Mouse (Mus musculus) midbrain, embryonic 14.5 days (tissue): ENCODE measurements around the gene Gnl3. TPM values are rescaled to one million over a fixed set of nuclear protein-coding genes. Genes with fewer than 3 reads are reported as not detected.

Experiments used
- ATAC-seq: fragments of 200-750 bp; cut with Nextera tagmentation; 2 replicates; pipeline ENCODE4 v1.8.0; 2017; ENCODE audit warnings: moderate number of reproducible peaks, moderate library complexity; ENCODE audit not compliant: low FRiP score, low TSS enrichment
- DNase-seq: peaks from one replicate; pipeline ENCODE4 v3.0.0-alpha.2; 2015
- H3K27ac ChIP-seq: fragments of 300-500 bp; sonication (generic); replicated peaks from 2 replicates; pipeline ENCODE4 v1.5.1; 2014; ENCODE audit warnings: mild to moderate bottlenecking, low read depth, low read length, moderate library complexity
- H3K27me3 ChIP-seq: fragments of 300-500 bp; sonication (generic); 2 replicates; pipeline ENCODE4 v1.6.1; 2014; ENCODE audit warnings: low read length, control low read depth, mixed read lengths; ENCODE audit not compliant: control insufficient read depth, insufficient read depth
- H3K36me3 ChIP-seq: fragments of 300-500 bp; sonication (generic); 2 replicates; pipeline ENCODE4 v1.6.1; 2014; ENCODE audit warnings: low read length, control low read depth; ENCODE audit not compliant: control insufficient read depth, insufficient read depth
- H3K4me1 ChIP-seq: fragments of 300-500 bp; sonication (generic); 2 replicates; pipeline ENCODE4 v1.6.1; 2014; ENCODE audit warnings: mild to moderate bottlenecking, antibody characterized with exemption, low read length, control low read depth; ENCODE audit not compliant: control insufficient read depth, insufficient read depth
- H3K4me2 ChIP-seq: fragments of 300-500 bp; sonication (generic); 2 replicates; pipeline ENCODE4 v1.6.1; 2014; ENCODE audit warnings: mild to moderate bottlenecking, low read length, moderate library complexity
- H3K4me3 ChIP-seq: fragments of 300-500 bp; sonication (generic); replicated peaks from 2 replicates; pipeline ENCODE4 v1.5.1; 2014; ENCODE audit warnings: low read depth, low read length
- H3K9ac ChIP-seq: fragments of 300-500 bp; sonication (generic); replicated peaks from 2 replicates; pipeline ENCODE4 v1.6.1; 2014; ENCODE audit warnings: mild to moderate bottlenecking, low read length, moderate library complexity
- H3K9me3 ChIP-seq: fragments of 300-500 bp; sonication (generic); 2 replicates; pipeline ENCODE4 v1.6.1; 2016; ENCODE audit warnings: low read length, control low read depth, mixed read lengths; ENCODE audit not compliant: control insufficient read depth
- WGBS: fragments of 180-500 bp; shearing (Covaris S2); extraction: QIAGEN DNeasy Blood & Tissue Kit; methylation state at CpG from one replicate; pipeline ENCODE4 v1.1.7; 2014; 5-methylcytosine and 5-hydroxymethylcytosine counted together
- polyA plus RNA-seq: library from polyadenylated mRNA; unstranded; fragments of >200 nt; fragmentation: Nextera tagmentation; extraction: Ambion mirVana; gene quantifications from 2 replicates; pipeline ENCODE4 v1.2.1, GENCODE M21; 2014

Gnl3 gene
- 44.5 and 49.7 TPM in 2 replicates for polyA plus RNA-seq

DNA sequence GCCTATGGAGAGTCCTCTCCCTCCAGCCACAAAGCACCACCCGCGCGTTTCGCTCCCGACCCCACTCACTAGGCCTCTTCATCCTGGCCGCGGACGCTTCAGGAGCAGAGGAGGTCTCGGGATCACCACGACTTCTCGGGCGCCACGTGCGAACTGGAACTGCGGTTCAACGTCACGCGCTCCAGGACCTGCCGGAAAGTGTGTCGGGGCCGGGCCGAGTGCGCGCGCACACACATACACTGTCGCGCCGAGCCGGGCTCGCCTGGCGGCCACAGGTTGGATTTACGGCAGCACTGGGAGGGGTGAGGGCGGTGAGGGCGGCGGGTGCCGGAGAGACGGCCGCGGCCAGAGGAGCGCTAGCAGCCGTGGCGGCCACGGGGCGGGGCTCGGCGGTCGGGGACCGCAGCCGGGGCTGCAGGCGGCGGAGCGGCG, at the start of gene Gnl3, which contains the start of gene Pbrm1:
Gnl3 (minus strand) TSS at position 293 of the 432 bp plus-strand sequence.
Pbrm1 (plus strand) TSS at position 279 of the 432 bp plus-strand sequence.
- under 1% methylated on average over 52 of the region's 53 CpGs for WGBS

DNA sequence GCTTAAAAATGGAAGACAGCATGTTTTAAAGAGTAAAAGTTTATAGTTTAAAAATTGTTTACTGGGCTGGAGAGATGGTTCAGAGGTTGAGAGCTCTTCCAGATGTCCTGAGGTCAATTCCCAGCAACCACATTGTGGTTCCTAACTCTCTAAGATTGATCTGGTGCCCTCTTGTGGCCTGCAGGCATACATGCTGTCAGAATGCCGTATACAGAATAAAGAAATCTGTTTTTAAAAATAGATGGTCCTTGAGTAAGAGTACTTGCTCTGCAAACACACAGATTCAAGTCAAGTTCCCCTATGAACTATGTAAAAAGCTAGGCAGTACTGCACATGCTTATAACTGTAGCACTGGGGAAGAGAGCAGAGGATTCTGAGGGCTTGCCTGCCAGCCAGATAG, 43.3 kb upstream of the Gnl3 start:
- Histone ChIP-seq H3K9ac (no peak overlapping the region), H3K4me2 (no peak overlapping the region), H3K4me1 (no peaks in the 10 kb centered on the region), H3K27me3 (no peaks in the 10 kb centered on the region), H3K36me3 (peaks cover 81% of the 10 kb centered on the region), H3K9me3 (no peaks in the 10 kb centered on the region), H3K27ac (no peak overlapping the region), H3K4me3 (no peak overlapping the region)
- WGBS = 80% methylated on average over 1 of the region's 1 CpGs
- DNase-seq (peak; percentile 43), ATAC-seq (no peak)

More for the DNA sequence above, at the start of gene Gnl3, which contains the start of gene Pbrm1:
- H3K9me3 ChIP-seq = no peaks in the 10 kb centered on the region
- peaks cover 18% of the 10 kb centered on the region for H3K4me1 ChIP-seq
- H3K4me2 ChIP-seq = peak within 1 kb of the TSS; percentile 82
- ATAC-seq = peak; percentile 94
- peak within 1 kb of the TSS; percentile 92 for H3K9ac ChIP-seq
- peak; percentile 98 for DNase-seq
- peak within 1 kb of the TSS; percentile 99 for H3K27ac ChIP-seq
- peak within 1 kb of the TSS; percentile 72 for H3K4me3 ChIP-seq
- peaks cover 47% of the 10 kb centered on the region for H3K36me3 ChIP-seq
- H3K27me3 ChIP-seq = no peaks in the 10 kb centered on the region

DNA sequence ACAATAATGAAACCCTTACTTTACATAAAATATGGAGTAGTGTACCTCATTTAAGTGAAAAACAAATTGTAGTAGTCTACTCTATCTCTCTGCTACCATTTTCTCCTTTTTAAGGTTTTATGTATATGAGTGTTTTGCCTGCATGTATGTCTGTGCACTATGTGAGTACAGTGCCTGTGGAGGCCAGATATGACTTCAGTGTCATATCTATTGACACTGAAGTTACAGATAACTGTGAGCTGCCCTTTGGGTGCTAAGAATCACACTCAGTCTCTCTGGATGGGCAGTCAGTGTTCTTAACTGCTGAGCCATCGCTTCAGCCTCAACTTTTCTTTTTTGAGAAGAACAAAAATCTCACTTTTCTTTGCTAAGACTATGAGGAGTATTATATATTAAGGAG, 26.9 kb upstream of the Gnl3 start:
- Histone ChIP-seq H3K27me3 (no peaks in the 10 kb centered on the region), H3K27ac (no peak overlapping the region), H3K4me1 (no peaks in the 10 kb centered on the region), H3K4me3 (no peak overlapping the region), H3K9me3 (no peaks in the 10 kb centered on the region), H3K4me2 (no peak overlapping the region), H3K9ac (no peak overlapping the region), H3K36me3 (peaks cover 78% of the 10 kb centered on the region)
- no peak for ATAC-seq
- 100% methylated on average over 1 of the region's 1 CpGs for WGBS
- no peak for DNase-seq

DNA sequence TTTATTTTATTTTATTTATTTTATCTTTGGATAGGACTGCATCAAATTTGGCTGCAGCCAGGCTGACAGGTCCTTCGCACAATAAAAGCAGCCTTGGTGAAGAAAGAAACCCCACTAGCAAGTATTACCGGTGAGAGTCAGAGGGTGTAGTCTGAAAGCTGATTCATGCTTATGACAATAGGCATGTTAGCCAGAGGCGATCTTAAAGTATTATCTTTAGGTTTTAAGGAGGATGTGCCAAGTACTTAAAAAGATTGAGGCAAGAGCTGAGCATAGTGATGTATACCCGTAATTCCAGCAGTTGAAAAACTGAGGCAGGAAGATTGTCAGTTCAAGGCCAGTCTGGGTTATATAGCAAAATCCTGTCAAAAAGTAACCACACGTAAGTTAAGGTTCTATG, 26.3 kb upstream of the Gnl3 start:
- H3K9me3 ChIP-seq = no peaks in the 10 kb centered on the region
- H3K9ac ChIP-seq = no peak overlapping the region
- H3K27me3 ChIP-seq = no peaks in the 10 kb centered on the region
- H3K4me2 ChIP-seq = no peak overlapping the region
- no peaks in the 10 kb centered on the region for H3K4me1 ChIP-seq
- H3K27ac ChIP-seq = no peak overlapping the region
- ATAC-seq (no peak), DNase-seq (no peak)
- 95% methylated on average over 5 of the region's 5 CpGs for WGBS
- no peak overlapping the region for H3K4me3 ChIP-seq
- H3K36me3 ChIP-seq = peaks cover 73% of the 10 kb centered on the region

DNA sequence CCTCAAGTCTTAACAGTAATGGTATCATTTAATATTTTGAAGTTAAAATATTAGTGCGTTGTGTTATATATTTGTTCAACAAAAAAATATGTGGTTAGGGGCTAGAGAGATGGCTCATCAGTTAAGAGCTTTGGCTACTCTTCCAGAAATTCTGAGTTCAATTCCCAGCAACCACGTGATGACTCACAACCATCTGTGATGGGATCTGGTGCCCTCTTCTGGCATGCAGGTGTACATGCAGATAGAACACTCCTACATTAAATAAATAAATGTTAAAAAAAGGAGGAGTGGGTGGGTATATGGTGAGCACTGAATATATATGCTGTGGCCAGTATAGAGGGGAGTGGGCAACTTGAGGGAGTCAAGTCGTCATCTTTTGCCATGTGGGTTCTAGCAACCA, 6.8 kb upstream of the Gnl3 start:
- H3K27me3 ChIP-seq = no peaks in the 10 kb centered on the region
- DNase-seq (peak; percentile 4), ATAC-seq (no peak)
- H3K4me1 ChIP-seq = 0 out of 2 replicates have a peak, but pooled peaks cover under 1% of the 10 kb centered on the region
- H3K9ac ChIP-seq = no peak overlapping the region
- H3K4me3 ChIP-seq = no peak overlapping the region
- WGBS = 76% methylated on average over 3 of the region's 3 CpGs
- H3K9me3 ChIP-seq = no peaks in the 10 kb centered on the region
- H3K4me2 ChIP-seq = no peak overlapping the region
- H3K36me3 ChIP-seq = peaks cover 75% of the 10 kb centered on the region
- H3K27ac ChIP-seq = no peak overlapping the region

DNA sequence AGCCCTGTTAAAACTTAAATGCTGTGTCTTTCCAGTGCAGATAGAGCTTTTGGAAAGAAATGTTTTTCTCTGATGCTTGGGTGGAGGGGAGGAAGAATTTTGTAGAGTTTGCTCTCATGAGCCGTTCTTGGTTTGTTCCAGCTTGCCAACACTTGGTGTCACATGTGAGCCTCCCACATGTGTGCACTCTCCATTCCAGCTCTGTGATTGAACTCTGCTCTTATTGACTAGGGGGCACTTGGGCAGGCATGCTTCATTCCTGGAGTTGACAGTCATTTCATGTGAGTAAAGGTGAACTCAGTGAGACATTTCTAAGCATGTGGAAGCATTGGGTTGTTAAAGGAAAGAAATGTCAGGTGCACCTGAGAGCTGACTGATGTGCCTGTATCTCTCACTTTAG, 3.6 kb upstream of the Gnl3 start:
- Histone ChIP-seq H3K27ac (no peak overlapping the region), H3K4me3 (no peak overlapping the region), H3K9ac (no peak overlapping the region), H3K9me3 (no peaks in the 10 kb centered on the region), H3K4me2 (no peak overlapping the region), H3K36me3 (peaks cover 48% of the 10 kb centered on the region), H3K4me1 (peaks cover 17% of the 10 kb centered on the region), H3K27me3 (no peaks in the 10 kb centered on the region)
- ATAC-seq (no peak), DNase-seq (no peak)
- WGBS = 56% methylated on average over 1 of the region's 1 CpGs

DNA sequence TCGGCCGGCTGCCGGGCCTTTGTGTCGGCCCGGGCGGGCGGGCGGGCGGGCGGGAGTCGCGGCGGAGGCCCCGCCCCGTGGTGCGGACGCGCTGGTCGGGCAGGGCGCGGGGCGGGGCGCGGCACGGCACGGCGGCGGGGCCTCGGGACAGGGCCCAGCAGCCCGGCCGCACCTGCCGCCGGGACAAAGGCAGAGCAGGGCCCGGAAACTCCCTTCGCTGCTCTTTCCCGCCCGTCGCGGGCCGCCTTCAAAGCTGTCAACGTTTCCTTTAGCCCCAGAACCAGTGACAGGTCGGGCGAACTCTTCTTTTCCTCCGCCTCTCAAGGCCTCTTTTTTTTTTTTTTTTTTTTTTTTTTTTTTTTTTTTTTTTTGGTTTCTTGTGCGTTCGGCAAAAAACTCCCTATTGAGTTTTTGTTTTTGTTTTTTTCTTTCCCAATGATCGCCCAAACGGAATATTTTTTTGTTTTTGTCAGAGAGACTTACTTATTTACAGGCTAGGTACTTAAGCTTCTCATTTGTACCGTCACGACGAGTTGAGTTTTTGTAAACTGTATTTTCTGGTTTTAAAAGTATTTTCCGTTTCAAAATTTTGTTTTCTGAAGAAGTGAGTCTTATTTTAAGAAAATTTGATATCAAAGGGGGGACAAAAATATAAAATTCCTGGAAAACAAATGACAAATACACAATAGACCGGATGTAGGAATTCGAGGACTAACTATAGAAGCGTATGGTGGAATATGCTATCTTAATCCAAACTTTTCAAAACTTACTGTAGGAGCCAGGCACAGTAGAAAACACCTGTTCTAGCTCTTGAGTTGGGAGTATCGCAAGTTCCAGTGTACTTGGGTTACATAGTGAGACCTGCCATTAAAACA, 616 bp upstream of the Gnl3 start:
- Histone ChIP-seq H3K9me3 (no peaks in the 10 kb centered on the region), H3K4me2 (peak overlapping the region; percentile 82), H3K27ac (peak overlapping the region; percentile 99), H3K4me1 (peaks cover 18% of the 10 kb centered on the region), H3K9ac (peak overlapping the region; percentile 92), H3K36me3 (peaks cover 46% of the 10 kb centered on the region), H3K4me3 (peak overlapping the region; percentile 72), H3K27me3 (no peaks in the 10 kb centered on the region)
- ATAC-seq = peak; percentile 94
- WGBS = 5% methylated on average over 51 of the region's 56 CpGs
- peak; percentile 89 for DNase-seq

DNA sequence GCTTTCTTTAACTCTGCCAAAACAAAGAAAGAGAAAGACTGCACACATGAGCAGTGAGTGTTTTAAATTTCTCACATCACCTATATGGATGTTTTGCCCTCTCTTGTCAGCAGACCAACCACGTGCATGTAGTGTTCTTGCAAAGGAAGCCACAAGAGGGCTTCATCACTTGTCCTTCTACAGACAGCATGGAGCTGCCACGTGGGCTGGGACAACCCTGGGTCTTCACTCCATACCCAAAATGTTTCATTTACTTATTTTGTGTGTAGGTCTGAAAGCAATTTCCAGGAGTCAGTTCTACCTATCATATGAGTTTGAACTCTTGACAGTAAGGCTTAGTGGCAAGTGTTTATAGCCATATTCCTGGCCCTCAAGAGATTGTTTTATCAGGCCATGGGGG, 1.1 kb downstream of the Gnl3 start:
- no peak overlapping the region for H3K27ac ChIP-seq
- peak overlapping the region; percentile 82 for H3K4me2 ChIP-seq
- H3K9ac ChIP-seq = peak overlapping the region; percentile 92; the same call in 1 of the 2 replicates
- H3K27me3 ChIP-seq = no peaks in the 10 kb centered on the region
- ATAC-seq (no peak), DNase-seq (peak; percentile 8)
- peaks cover 18% of the 10 kb centered on the region for H3K4me1 ChIP-seq
- H3K36me3 ChIP-seq = peaks cover 48% of the 10 kb centered on the region
- peak overlapping the region; percentile 72 for H3K4me3 ChIP-seq
- 0% methylated on average over 2 of the region's 2 CpGs for WGBS
- H3K9me3 ChIP-seq = no peaks in the 10 kb centered on the region

DNA sequence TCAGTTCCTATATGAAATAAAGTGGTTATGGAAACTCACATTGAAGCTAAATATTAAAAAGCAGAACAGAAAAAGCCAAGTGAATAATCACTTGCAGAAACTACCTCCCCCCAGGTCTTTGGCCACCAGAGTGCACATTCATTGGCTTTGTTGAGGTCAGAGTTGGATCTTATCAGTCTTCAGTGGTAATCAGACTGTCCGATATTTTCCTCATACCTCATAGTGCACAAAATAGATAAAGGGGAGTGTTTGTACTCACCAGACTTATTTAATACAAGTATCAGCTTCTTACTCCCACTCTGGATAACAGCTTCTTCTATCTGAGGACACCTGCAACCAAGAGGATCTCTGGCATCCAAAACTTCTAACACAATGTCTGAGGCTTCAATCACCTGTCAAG, 2.9 kb downstream of the Gnl3 start:
- Histone ChIP-seq H3K9me3 (no peaks in the 10 kb centered on the region), H3K36me3 (peaks cover 61% of the 10 kb centered on the region), H3K27me3 (no peaks in the 10 kb centered on the region), H3K27ac (no peak overlapping the region), H3K4me3 (no peak overlapping the region), H3K4me2 (no peak overlapping the region), H3K4me1 (peaks cover 18% of the 10 kb centered on the region), H3K9ac (no peak overlapping the region)
- ATAC-seq (no peak), DNase-seq (no peak)
- 97% methylated on average over 1 of the region's 1 CpGs for WGBS
